Mouse (Mus musculus) limb, embryonic 15.5 days (tissue): ENCODE measurements around the gene Aqp6. TPM values are rescaled to one million over a fixed set of nuclear protein-coding genes. Genes with fewer than 3 reads are reported as not detected.

ENCODE experiments used
- ATAC-seq: fragments of 200-750 bp; cut with Nextera tagmentation; 2 replicates; pipeline ENCODE4 v1.8.0; 2017; ENCODE audit warnings: low read depth, moderate TSS enrichment; ENCODE audit not compliant: insufficient number of reproducible peaks, low FRiP score, low TSS enrichment
- H3K27ac ChIP-seq: fragments of 300-500 bp; sonication (generic); 2 replicates; pipeline ENCODE4 v1.5.1; 2015; ENCODE audit warnings: moderate library complexity, mild to moderate bottlenecking, inconsistent platforms
- H3K27me3 ChIP-seq: fragments of 300-500 bp; sonication (generic); 2 replicates; pipeline ENCODE4 v1.6.1; 2015; ENCODE audit warnings: inconsistent platforms
- H3K36me3 ChIP-seq: fragments of 300-500 bp; sonication (generic); 2 replicates; pipeline ENCODE4 v1.6.1; 2015; ENCODE audit warnings: inconsistent platforms
- H3K4me1 ChIP-seq: fragments of 300-500 bp; sonication (generic); 2 replicates; pipeline ENCODE4 v1.6.1; 2015; ENCODE audit warnings: inconsistent platforms
- H3K4me2 ChIP-seq: fragments of 300-500 bp; sonication (generic); 2 replicates; pipeline ENCODE4 v1.6.1; 2015; ENCODE audit warnings: mild to moderate bottlenecking, inconsistent platforms
- H3K4me3 ChIP-seq: fragments of 300-500 bp; sonication (generic); 2 replicates; pipeline ENCODE4 v1.5.1; 2015; ENCODE audit warnings: mild to moderate bottlenecking, inconsistent platforms
- H3K9ac ChIP-seq: fragments of 300-500 bp; sonication (generic); 2 replicates; pipeline ENCODE4 v1.6.1; 2015; ENCODE audit warnings: inconsistent platforms
- H3K9me3 ChIP-seq: fragments of 300-500 bp; sonication (generic); 2 replicates; pipeline ENCODE4 v1.6.1; 2016; ENCODE audit warnings: inconsistent platforms
- WGBS: fragments of 180-500 bp; shearing (Covaris S2); methylation state at CpG from one replicate; pipeline ENCODE4 v1.1.7; 2015; 5-methylcytosine and 5-hydroxymethylcytosine counted together
- polyA plus RNA-seq: library from polyadenylated mRNA; unstranded; fragments of >200 nt; fragmentation: Nextera tagmentation; extraction: Ambion mirVana; gene quantifications from 2 replicates; pipeline ENCODE4 v1.2.1, GENCODE M21; 2015

The Aqp6 gene
- polyA plus RNA-seq, 1 experiment from 2014 or later, result not detected

- H3K4me3 ChIP-seq, result peak overlapping the region; percentile 90
- ATAC-seq, result no peak
- no peak overlapping the region for H3K27ac ChIP-seq
- no peak overlapping the region for H3K9ac ChIP-seq
- peaks cover 39% of the 10 kb centered on the region for H3K4me1 ChIP-seq
- H3K27me3 ChIP-seq, result peaks cover 46% of the 10 kb centered on the region
- 67% methylated on average over 10 of the region's 10 CpGs for WGBS
- no peaks in the 10 kb centered on the region for H3K36me3 ChIP-seq
- no peaks in the 10 kb centered on the region for H3K9me3 ChIP-seq
- peak overlapping the region; percentile 83 for H3K4me2 ChIP-seq
Observed at GRCm38 (mm10) chr15:99651984-99652872, 51.0 kb downstream of the Aqp6 start.

- Histone ChIP-seq H3K36me3 (no peaks in the 10 kb centered on the region), H3K27ac (no peak overlapping the region), H3K9ac (no peak overlapping the region), H3K27me3 (peaks cover 46% of the 10 kb centered on the region), H3K4me2 (peak overlapping the region; percentile 36), H3K9me3 (no peaks in the 10 kb centered on the region), H3K4me1 (peaks cover 31% of the 10 kb centered on the region), H3K4me3 (peak overlapping the region; percentile 18)
- 3% methylated on average over 8 of the region's 8 CpGs for WGBS
- ATAC-seq, result no peak
Observed at GRCm38 (mm10) chr15:99653291-99653690, 52.1 kb downstream of the Aqp6 start.

- Histone ChIP-seq H3K9ac (no peak overlapping the region), H3K27me3 (peaks cover 46% of the 10 kb centered on the region), H3K9me3 (no peaks in the 10 kb centered on the region), H3K27ac (no peak overlapping the region), H3K4me2 (peak overlapping the region; percentile 36), H3K4me1 (peaks cover 27% of the 10 kb centered on the region), H3K36me3 (no peaks in the 10 kb centered on the region), H3K4me3 (peak overlapping the region; percentile 18)
- ATAC-seq, result no peak
- 10% methylated on average over 21 of the region's 21 CpGs for WGBS
Observed at GRCm38 (mm10) chr15:99653876-99654275, 52.7 kb downstream of the Aqp6 start.

Other genes with a start within 250 kb of the Aqp6 start
- gene Fmnl3, start 230.9 kb upstream of the Aqp6 start, polyA plus RNA-seq, result 25.0 and 26.9 TPM in 2 replicates
- 327 and 351 TPM in 2 replicates for gene Tmbim6, start 208.5 kb upstream of the Aqp6 start, polyA plus RNA-seq
- gene Nckap5l, start 143.7 kb upstream of the Aqp6 start, polyA plus RNA-seq, result 10.5 and 12.3 TPM in 2 replicates
- gene Bcdin3d, start 126.7 kb upstream of the Aqp6 start, polyA plus RNA-seq, result 12.7 and 15.1 TPM in 2 replicates
- gene Faim2, start 73.2 kb upstream of the Aqp6 start, polyA plus RNA-seq, result 0.17 and 0.25 TPM in 2 replicates
- not detected in 2 replicates for gene Aqp2, start 22.3 kb upstream of the Aqp6 start, polyA plus RNA-seq
- gene Aqp5, start 10.6 kb upstream of the Aqp6 start, polyA plus RNA-seq, result 0.12 TPM in 1 of 2 replicates, not detected in the other
- 105 and 106 TPM in 2 replicates for gene Racgap1, start 50.3 kb downstream of the Aqp6 start, polyA plus RNA-seq
- 1.2 and 2.2 TPM in 2 replicates for gene Asic1, start 69.0 kb downstream of the Aqp6 start, polyA plus RNA-seq
- gene Smarcd1, start 100.7 kb downstream of the Aqp6 start, polyA plus RNA-seq, result 25.0 and 29.9 TPM in 2 replicates
- not detected in 2 replicates for gene Gm17349, start 104.1 kb downstream of the Aqp6 start, polyA plus RNA-seq
- 0.42 and 4.3 TPM in 2 replicates for gene Gpd1, start 116.1 kb downstream of the Aqp6 start, polyA plus RNA-seq
- 162 and 175 TPM in 2 replicates for gene Cox14, start 124.2 kb downstream of the Aqp6 start, polyA plus RNA-seq
- gene Cers5, start 171.5 kb downstream of the Aqp6 start, polyA plus RNA-seq, result 83.6 and 84.8 TPM in 2 replicates